Mouse (Mus musculus): ENCODE data around the gene Ap1m1. TPM values are rescaled to one million over a fixed set of nuclear protein-coding genes. Genes with fewer than 3 reads are reported as not detected.

Gene Ap1m1
- total and polyA plus RNA-seq, 3 experiments: 39.4 to 93.8 (median 49.8) TPM

GRCm38 (mm10) chr8:72266671-72267070, 26.9 kb downstream of the Ap1m1 start:
- no peak for DNase-seq (ENCODE audit: low spot score)
- Histone ChIP-seq H3K9me3 (replicated peaks) (peaks cover 4% of the 10 kb centered on the region), H3K4me1 (ENCODE audit: insufficient read depth, low read depth, low read length) (peaks cover 50% of the 10 kb centered on the region), H3K36me3 (replicated peaks) (no peaks in the 10 kb centered on the region), H3K4me3 (ENCODE audit: low read depth, low read length) (no peak overlapping the region), H3K27me3 (ENCODE audit: insufficient read depth, low read length) (peaks cover 22% of the 10 kb centered on the region)
- TF ChIP-seq CTCF (IDR thresholded peaks at IDR 0.05; ENCODE audit: low read depth, low read length) (no peak), TAL1 (conservative IDR thresholded peaks at IDR 0.05; ENCODE audit: low read depth, low read length) (no peak)
- no peak for ATAC-seq (ENCODE audit: extremely low read depth, insufficient number of reproducible peaks, low FRiP score, poor library complexity, severe bottlenecking)

DNA sequence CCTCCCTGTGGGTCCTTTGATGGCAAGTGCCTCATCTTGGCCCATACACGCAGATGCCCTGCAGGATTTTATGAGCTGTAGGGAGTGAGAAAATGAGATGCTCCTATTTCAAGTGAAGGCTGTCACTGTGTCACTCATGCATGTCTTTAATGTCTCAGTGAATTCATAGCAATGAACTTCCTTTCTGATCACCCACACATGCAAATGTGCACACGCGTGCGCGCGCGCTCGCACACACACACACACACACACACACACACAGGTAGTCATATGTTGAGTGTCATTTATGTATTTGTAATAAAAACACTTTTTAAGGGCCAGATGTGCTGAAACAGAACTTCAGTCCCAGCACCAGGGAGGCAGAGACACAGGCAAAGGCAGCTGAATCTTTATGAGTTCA, 27.3 kb downstream of the Ap1m1 start:
- H3K27me3 ChIP-seq (ENCODE audit: insufficient read depth, low read length): peaks cover 19% of the 10 kb centered on the region
- DNase-seq (ENCODE audit: low spot score) (no peak), ATAC-seq (ENCODE audit: extremely low read depth, insufficient number of reproducible peaks, low FRiP score, poor library complexity, severe bottlenecking) (no peak)
- no peaks in the 10 kb centered on the region for H3K36me3 ChIP-seq (replicated peaks)
- TF ChIP-seq GATA1 (IDR thresholded peaks at IDR 0.05; ENCODE audit: borderline replicate concordance, low read length) (no peak), TAL1 (conservative IDR thresholded peaks at IDR 0.05; ENCODE audit: low read depth, low read length) (no peak), GATA2 (IDR thresholded peaks at IDR 0.05; ENCODE audit: borderline replicate concordance, low read depth, low read length) (no peak), POLR2AphosphoS5 (IDR thresholded peaks at IDR 0.05; ENCODE audit: insufficient replicate concordance, low read depth, low read length) (no peak), CTCF (IDR thresholded peaks at IDR 0.05; ENCODE audit: low read depth, low read length) (no peak)
- H3K4me3 ChIP-seq (ENCODE audit: low read depth, low read length): no peak overlapping the region
- peaks cover 53% of the 10 kb centered on the region for H3K4me1 ChIP-seq (ENCODE audit: insufficient read depth, low read depth, low read length)
- peaks cover 4% of the 10 kb centered on the region for H3K9me3 ChIP-seq (replicated peaks)

GRCm38 (mm10) chr8:72268356-72268755, 28.5 kb downstream of the Ap1m1 start:
- Histone ChIP-seq H3K27me3 (ENCODE audit: insufficient read depth, low read length) (peaks cover 13% of the 10 kb centered on the region), H3K4me1 (ENCODE audit: insufficient read depth, low read depth, low read length) (peaks cover 64% of the 10 kb centered on the region), H3K36me3 (replicated peaks) (no peaks in the 10 kb centered on the region), H3K4me3 (ENCODE audit: low read depth, low read length) (peak overlapping the region; percentile 60; the same call in 1 of the 2 replicates), H3K9me3 (replicated peaks) (peaks cover 4% of the 10 kb centered on the region)
- ATAC-seq (ENCODE audit: extremely low read depth, insufficient number of reproducible peaks, low FRiP score, poor library complexity, severe bottlenecking) (peak; percentile 93), DNase-seq (ENCODE audit: low spot score) (peak; percentile 85)
- TF ChIP-seq TAL1 (conservative IDR thresholded peaks at IDR 0.05; ENCODE audit: low read depth, low read length) (peak; percentile 96), CTCF (IDR thresholded peaks at IDR 0.05; ENCODE audit: low read depth, low read length) (no peak)

- no peak for DNase-seq (ENCODE audit: low spot score)
- no peak for ATAC-seq (ENCODE audit: extremely low read depth, insufficient number of reproducible peaks, low FRiP score, poor library complexity, severe bottlenecking)
- Histone ChIP-seq H3K4me3 (ENCODE audit: low read depth, low read length) (peak overlapping the region; percentile 49; the same call in 1 of the 2 replicates), H3K27me3 (ENCODE audit: insufficient read depth, low read length) (peaks cover 4% of the 10 kb centered on the region; the same call in 1 of the 2 replicates), H3K9me3 (replicated peaks) (peaks cover 4% of the 10 kb centered on the region), H3K4me1 (ENCODE audit: insufficient read depth, low read depth, low read length) (peaks cover 75% of the 10 kb centered on the region), H3K36me3 (replicated peaks) (no peaks in the 10 kb centered on the region)
- no peak for TF ChIP-seq TAL1 (conservative IDR thresholded peaks at IDR 0.05; ENCODE audit: low read depth, low read length)
- TF ChIP-seq CTCF (IDR thresholded peaks at IDR 0.05; ENCODE audit: low read depth, low read length): no peak
- TF ChIP-seq GATA2 (IDR thresholded peaks at IDR 0.05; ENCODE audit: borderline replicate concordance, low read depth, low read length): no peak
- TF ChIP-seq GATA1 (IDR thresholded peaks at IDR 0.05; ENCODE audit: borderline replicate concordance, low read length): no peak
- no peak for TF ChIP-seq POLR2AphosphoS5 (IDR thresholded peaks at IDR 0.05; ENCODE audit: insufficient replicate concordance, low read depth, low read length)
These were observed 30.8 kb downstream of the Ap1m1 start for GRCm38 (mm10) chr8:72270606-72271005.

DNA sequence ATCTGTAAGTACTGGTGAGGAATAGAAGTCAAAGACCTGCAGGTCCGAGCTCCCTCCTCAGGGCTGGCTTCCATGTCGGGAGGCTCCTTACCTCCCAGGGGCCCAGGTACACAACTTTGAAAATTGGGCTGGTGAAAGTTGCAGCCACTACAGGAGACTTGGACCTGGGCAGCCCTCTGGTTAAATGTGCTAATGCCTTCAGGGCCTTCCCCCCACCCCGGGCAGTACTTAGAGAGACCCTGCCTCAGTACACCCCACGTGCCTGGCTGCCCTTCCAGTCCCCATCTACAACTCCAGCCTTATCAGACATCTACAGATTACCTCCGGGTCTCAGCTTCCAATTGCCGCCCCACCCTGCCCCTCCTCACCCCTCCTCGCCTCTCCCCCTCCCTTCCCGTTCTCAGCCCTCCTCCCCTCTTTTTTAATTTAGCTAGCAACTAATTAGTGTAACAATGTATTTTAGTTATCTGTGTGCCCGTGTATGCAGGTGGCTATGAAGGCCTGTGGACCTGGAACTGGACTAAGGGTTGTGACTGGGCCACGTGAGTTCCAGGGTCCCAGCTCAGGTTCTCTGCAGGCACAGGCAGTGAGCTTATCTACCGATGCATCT, 31.3 kb downstream of the Ap1m1 start:
- ATAC-seq (ENCODE audit: extremely low read depth, insufficient number of reproducible peaks, low FRiP score, poor library complexity, severe bottlenecking) (no peak), DNase-seq (ENCODE audit: low spot score) (no peak)
- H3K9me3 ChIP-seq (replicated peaks): peaks cover 4% of the 10 kb centered on the region
- H3K36me3 ChIP-seq (replicated peaks): no peaks in the 10 kb centered on the region
- H3K4me3 ChIP-seq (ENCODE audit: low read depth, low read length): peak overlapping the region; percentile 49; the same call in 1 of the 2 replicates
- TF ChIP-seq TAL1 (conservative IDR thresholded peaks at IDR 0.05; ENCODE audit: low read depth, low read length) (no peak), POLR2AphosphoS5 (IDR thresholded peaks at IDR 0.05; ENCODE audit: insufficient replicate concordance, low read depth, low read length) (no peak), CTCF (IDR thresholded peaks at IDR 0.05; ENCODE audit: low read depth, low read length) (no peak), GATA1 (IDR thresholded peaks at IDR 0.05; ENCODE audit: borderline replicate concordance, low read length) (no peak), GATA2 (IDR thresholded peaks at IDR 0.05; ENCODE audit: borderline replicate concordance, low read depth, low read length) (no peak)
- H3K4me1 ChIP-seq (ENCODE audit: insufficient read depth, low read depth, low read length): peaks cover 77% of the 10 kb centered on the region
- H3K27me3 ChIP-seq (ENCODE audit: insufficient read depth, low read length): peaks cover 4% of the 10 kb centered on the region; the same call in 1 of the 2 replicates

DNA sequence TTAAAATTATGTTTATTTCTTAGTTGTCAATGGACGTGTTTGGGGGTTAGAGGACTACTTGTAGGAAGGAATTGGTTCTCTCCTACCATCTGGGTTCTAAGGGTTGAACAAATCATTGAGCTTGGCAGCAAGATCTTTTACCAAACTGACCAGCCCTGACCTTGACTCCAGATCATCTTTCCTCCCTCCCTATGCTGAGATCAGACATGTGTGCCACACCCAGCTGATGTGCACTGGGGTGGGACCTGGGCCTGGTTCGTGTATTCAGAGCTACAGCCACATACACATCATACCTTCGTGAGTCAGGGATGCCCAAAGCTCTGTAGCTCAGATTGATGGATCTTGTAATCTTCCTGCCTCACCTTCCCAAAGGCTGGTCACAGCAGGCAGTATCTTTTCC, 31.9 kb downstream of the Ap1m1 start:
- H3K27me3 ChIP-seq (ENCODE audit: insufficient read depth, low read length): peaks cover 4% of the 10 kb centered on the region; the same call in 1 of the 2 replicates
- peaks cover 82% of the 10 kb centered on the region for H3K4me1 ChIP-seq (ENCODE audit: insufficient read depth, low read depth, low read length)
- no peak overlapping the region for H3K4me3 ChIP-seq (ENCODE audit: low read depth, low read length)
- no peak for TF ChIP-seq GATA2 (IDR thresholded peaks at IDR 0.05; ENCODE audit: borderline replicate concordance, low read depth, low read length)
- no peak for TF ChIP-seq CTCF (IDR thresholded peaks at IDR 0.05; ENCODE audit: low read depth, low read length)
- TF ChIP-seq TAL1 (conservative IDR thresholded peaks at IDR 0.05; ENCODE audit: low read depth, low read length): no peak
- TF ChIP-seq POLR2AphosphoS5 (IDR thresholded peaks at IDR 0.05; ENCODE audit: insufficient replicate concordance, low read depth, low read length): no peak
- TF ChIP-seq GATA1 (IDR thresholded peaks at IDR 0.05; ENCODE audit: borderline replicate concordance, low read length): no peak
- ATAC-seq (ENCODE audit: extremely low read depth, insufficient number of reproducible peaks, low FRiP score, poor library complexity, severe bottlenecking): no peak
- H3K9me3 ChIP-seq (replicated peaks): peaks cover 4% of the 10 kb centered on the region
- no peaks in the 10 kb centered on the region for H3K36me3 ChIP-seq (replicated peaks)
- DNase-seq (ENCODE audit: low spot score): no peak

Measured in G1E (cell line).